Mouse (Mus musculus) heart, adult 11 months (tissue): ENCODE data around the gene Hist1h4f.
"Not testable (repeated sequence)": the region's sequence is repeated elsewhere in the genome, so short reads cannot be mapped to it uniquely, and the experiment has no call there.

Experiments used
- DNase-seq: peaks from one replicate; pipeline ENCODE4 v3.0.0; 2022

Hist1h4f gene

GRCm38 (mm10) chr13:23575864-23576313 lies 24.4 kb upstream of the Hist1h4f start:
- peak; percentile 90 for DNase-seq

- peak; percentile 97 for DNase-seq
Measured at GRCm38 (mm10) chr13:23575271-23575851, 23.9 kb upstream of the Hist1h4f start, which contains the start of gene Hist1h3d. Gene Hist1h3d (plus strand): TSS chr13:23575763.

GRCm38 (mm10) chr13:23574546-23575170 lies 23.2 kb upstream of the Hist1h4f start:
- DNase-seq, result peak; percentile 50

GRCm38 (mm10) chr13:23573898-23574524 lies 22.6 kb upstream of the Hist1h4f start, which contains the start of the genes Hist1h2bf and Hist1h2ad:
Gene Hist1h2bf (minus strand): TSS chr13:23574196.
Gene Hist1h2ad (plus strand): TSS chr13:23574381.
- DNase-seq, result peak; percentile 99

- peak; percentile 88 for DNase-seq
Measured at GRCm38 (mm10) chr13:23573034-23573897, 21.8 kb upstream of the Hist1h4f start.

GRCm38 (mm10) chr13:23572218-23573033 lies 21.0 kb upstream of the Hist1h4f start:
- no peak for DNase-seq

GRCm38 (mm10) chr13:23571504-23572217 lies 20.2 kb upstream of the Hist1h4f start:
- DNase-seq, result not testable (repeated sequence)

GRCm38 (mm10) chr13:23571022-23571503 lies 19.6 kb upstream of the Hist1h4f start, which contains the start of the genes Hist1h2ae and Hist1h2bg:
Gene Hist1h2ae (minus strand): TSS chr13:23571220.
Gene Hist1h2bg (plus strand): TSS chr13:23571396.
- DNase-seq, result peak; percentile 98

- DNase-seq, result not testable (repeated sequence)
Measured at GRCm38 (mm10) chr13:23570261-23571021, 19.0 kb upstream of the Hist1h4f start.

GRCm38 (mm10) chr13:23564482-23564881 lies 13.0 kb upstream of the Hist1h4f start:
- no peak for DNase-seq

GRCm38 (mm10) chr13:23562699-23563462 lies 11.4 kb upstream of the Hist1h4f start:
- peak; percentile 90 for DNase-seq

GRCm38 (mm10) chr13:23561883-23562659 lies 10.6 kb upstream of the Hist1h4f start, which contains the start of gene Hist1h3e:
Gene Hist1h3e (minus strand): TSS chr13:23562369.
- DNase-seq, result peak; percentile 99

GRCm38 (mm10) chr13:23561531-23561882 lies 10.1 kb upstream of the Hist1h4f start:
- not testable (repeated sequence) for DNase-seq

- not testable (repeated sequence) for DNase-seq
Measured at GRCm38 (mm10) chr13:23560699-23561098, 9.3 kb upstream of the Hist1h4f start.

- no peak for DNase-seq
Measured at GRCm38 (mm10) chr13:23556906-23557305, 5.5 kb upstream of the Hist1h4f start.

- peak; percentile 98 for DNase-seq
Measured at GRCm38 (mm10) chr13:23555839-23556416, 4.5 kb upstream of the Hist1h4f start.

GRCm38 (mm10) chr13:23554925-23555838 lies 3.7 kb upstream of the Hist1h4f start:
- peak; percentile 98 for DNase-seq
